Mouse (Mus musculus) adrenal gland, adult 2 months (tissue): Measurements from ENCODE around the gene Col5a2. TPM values are rescaled to one million over a fixed set of nuclear protein-coding genes. Genes with fewer than 3 reads are reported as not detected.
"Not testable (repeated sequence)": the region's sequence is repeated elsewhere in the genome, so short reads cannot be mapped to it uniquely, and the experiment has no call there.

Experiments used
- DNase-seq: peaks from one replicate; pipeline ENCODE4 v3.0.0; 2021
- long read RNA-seq: library from polyadenylated mRNA; stranded (forward); transcript quantifications from one replicate; pipeline ENCODE4 v2.0.0, GENCODE M21; 2021
- polyA plus RNA-seq: library from polyadenylated mRNA; depleted of rRNA; stranded (reverse); fragments of >200 nt; gene quantifications from 2 replicates; pipeline ENCODE4 v1.2.3, GENCODE M21; 2012; rRNA removed
- total RNA-seq, 2 experiments: library from RNA; stranded (reverse); gene quantifications; 2 replicates each; pipeline ENCODE4 v1.2.3; 2021

Gene Col5a2
- total RNA-seq (10 to 100 TPM in 1 of 2 experiments, 1 to 10 TPM in 1; 5.5 to 10.6 TPM), polyA plus RNA-seq (1.3 and 1.6 TPM in 2 replicates)
- long read RNA-seq, full-length matches to known transcripts, result 2 of 7 reads
- long read RNA-seq, partial matches to known transcripts, result 5 of 7 reads
- long read RNA-seq, other reads (novel, unspliced or antisense), result 0 of 7 reads

DNA sequence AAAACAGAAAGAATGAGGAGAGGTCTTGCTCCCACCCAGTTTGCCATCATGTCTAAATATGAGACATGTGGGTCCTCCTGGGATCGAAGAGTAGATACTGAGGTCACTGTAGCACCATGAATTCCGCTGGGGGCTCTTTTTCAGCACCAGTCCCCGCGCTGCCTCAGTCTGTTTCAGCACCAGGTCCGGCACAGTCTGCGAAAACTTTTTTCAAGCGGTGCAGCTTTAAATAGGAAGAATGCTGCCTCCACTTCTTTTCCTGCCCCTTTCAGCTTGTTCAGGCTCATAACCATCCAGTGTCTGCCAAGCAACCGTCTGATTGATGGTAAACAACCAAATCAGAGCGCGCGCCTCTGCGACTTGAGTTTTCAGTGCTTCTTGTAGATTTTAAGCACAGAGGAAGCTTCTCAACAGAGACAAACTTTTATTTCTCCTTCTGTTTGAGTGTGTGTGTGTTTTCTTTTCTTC, at the start of gene Col5a2:
TSS of gene Col5a2 (minus strand) at position 418 of the 468 bp plus-strand sequence.
- peak; percentile 32 for DNase-seq

DNA sequence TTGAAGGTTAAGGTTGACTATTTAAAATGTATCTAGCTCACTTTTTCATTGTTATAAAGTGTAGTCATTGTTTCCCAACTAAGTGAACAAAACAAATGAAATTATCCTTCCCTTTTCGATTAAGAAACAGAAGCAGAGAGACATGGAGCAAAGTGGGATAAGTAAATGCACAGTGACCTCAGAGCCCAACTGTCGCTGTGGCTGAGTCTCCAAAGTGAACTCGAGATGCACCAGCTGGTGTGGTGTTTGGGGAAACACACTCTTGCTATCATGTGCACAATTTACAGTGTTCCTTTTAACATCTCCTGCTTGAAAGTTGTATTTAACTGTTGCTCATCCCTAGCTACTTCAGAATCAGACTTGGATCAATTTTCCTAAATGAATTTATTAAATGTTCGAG, 47.4 kb upstream of the Col5a2 start:
- no peak for DNase-seq

DNA sequence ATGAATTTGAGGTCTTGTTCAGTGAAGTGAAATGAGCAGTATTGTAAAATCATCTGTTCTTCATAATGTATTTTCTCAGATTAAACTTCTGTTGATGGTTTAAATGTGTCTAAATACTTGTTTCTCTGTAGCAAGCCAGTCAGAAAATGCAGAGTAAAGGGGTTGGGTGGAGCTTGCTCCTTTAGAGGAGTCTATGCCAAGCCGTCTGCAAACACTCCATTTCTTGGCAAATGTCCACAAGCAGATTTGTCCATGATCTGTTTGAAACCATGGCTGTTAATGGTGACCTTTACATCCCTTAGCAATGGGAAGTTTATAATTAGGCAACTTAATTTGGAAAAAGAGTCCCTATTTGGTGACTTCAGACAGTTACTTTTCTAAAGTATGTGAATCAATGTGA, 38.8 kb upstream of the Col5a2 start:
- no peak for DNase-seq

DNA sequence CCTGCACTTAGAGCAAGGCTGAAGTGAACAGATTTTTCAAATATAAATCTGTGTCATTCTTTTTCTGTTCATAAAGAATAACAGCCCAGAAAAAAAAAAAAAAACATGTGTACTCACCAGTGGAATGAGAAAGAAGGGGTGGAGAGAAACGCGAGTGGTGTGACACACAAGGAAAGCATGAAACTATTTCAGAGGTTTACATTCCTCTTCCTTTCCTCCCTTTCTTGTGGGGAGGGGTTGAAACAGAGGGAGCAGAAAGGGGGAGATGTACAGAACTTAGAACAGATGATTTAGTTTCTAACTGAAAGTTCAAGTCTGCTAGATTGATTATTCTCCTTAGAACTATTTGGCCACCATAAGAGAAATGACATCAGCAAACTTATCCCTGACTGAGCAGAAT, 38.1 kb upstream of the Col5a2 start:
- DNase-seq, result no peak

DNA sequence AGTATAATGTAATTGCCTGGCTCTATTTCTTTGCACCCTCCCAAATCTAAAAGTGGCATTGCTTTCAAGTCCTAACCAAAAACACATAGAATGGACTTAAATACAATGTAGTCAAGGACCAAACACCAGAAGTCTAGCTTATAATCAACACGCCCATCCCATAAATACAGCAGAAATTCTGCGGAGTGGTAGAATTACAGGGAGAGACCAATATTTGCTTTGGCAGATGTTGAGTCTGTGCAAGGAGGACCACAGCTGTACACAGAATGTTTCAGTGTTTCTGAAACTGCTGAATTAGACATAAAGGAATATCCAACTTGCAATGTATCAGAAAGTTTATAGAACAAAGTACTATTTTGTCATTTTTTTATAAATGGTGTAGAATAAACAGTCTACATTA, 28.4 kb upstream of the Col5a2 start:
- no peak for DNase-seq

DNA sequence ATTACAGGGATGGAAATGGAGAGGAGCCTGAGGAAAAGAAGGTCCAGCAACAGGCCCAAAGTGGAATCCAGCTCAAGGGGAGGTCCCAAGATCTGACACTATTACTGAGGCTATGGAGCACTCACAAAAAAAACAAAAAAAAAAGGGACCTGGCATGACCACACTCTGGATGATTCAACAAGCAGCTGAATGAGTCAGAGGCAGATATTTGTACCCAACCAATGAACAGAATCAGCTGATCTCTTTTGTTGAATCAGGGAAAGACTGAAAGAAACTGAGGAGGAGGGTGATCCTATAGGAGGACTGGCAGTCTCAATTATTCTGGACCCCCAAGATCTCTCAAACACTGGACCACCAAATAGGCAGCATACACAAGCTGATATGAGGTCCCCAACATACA, 24.4 kb upstream of the Col5a2 start:
- not testable (repeated sequence) for DNase-seq

DNA sequence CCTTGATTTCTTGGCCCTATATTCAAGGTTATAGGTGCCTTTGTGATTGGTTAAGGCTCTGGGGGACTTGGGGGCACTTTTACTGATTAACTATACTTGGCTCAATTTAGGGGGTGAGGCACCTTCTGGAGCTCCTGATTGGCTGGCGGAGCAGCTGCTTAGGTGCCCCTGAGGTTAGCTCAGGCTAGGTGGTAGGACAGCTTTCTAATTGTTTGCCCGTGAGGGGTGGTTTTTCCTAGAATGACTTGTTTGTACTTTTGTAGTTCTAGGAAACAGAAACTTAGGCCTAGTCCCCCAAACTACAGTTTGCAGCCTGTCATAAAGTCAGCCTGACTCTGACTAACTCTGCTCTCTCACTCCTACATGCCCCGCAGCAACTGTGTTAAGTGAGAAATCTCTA, 20.5 kb upstream of the Col5a2 start:
- DNase-seq, result no peak

DNA sequence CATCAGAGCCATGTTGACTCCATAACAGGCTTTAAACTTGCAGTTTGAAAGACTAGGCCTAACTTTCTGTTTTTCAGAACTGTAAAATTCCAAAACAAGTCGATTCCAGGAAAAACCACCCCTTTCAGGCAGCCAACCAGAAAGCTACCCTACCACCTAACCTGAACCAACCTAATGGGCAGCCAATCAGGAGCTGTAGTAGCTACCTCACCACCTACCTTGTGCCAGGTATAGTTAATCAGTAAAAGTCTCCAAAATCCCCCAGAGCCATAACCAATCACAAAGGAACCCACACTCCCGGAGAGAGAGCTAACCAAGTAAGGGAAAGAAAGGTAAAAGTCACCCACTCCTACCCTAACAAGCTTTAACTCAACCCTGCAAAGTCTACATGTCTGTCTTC, 18.4 kb upstream of the Col5a2 start:
- DNase-seq, result no peak

DNA sequence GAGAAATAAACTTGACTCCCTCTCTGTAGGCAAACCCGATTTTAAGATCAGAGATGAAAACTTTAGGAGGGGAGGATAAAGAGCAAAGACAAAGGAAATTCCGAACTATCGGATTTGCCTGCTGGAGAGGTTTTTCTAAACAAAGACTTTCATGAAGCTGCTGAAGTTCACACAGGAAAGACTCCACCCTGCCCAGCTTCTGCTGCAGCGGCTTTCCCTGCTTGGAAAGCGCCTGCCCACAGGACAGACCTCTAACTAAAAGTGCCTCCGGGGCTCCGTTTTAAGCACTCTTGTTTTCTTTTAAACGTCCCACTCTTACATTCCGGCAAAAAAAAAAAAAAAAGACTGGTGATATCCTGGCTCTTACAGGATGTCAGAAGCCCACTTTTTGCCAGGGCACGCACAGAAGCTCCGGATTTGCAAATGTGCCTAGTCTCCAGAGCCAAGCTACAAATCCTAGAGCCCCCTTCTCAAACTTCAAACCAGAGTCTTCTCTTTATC, 791 bp downstream of the Col5a2 start:
- DNase-seq, result peak; percentile 5

DNA sequence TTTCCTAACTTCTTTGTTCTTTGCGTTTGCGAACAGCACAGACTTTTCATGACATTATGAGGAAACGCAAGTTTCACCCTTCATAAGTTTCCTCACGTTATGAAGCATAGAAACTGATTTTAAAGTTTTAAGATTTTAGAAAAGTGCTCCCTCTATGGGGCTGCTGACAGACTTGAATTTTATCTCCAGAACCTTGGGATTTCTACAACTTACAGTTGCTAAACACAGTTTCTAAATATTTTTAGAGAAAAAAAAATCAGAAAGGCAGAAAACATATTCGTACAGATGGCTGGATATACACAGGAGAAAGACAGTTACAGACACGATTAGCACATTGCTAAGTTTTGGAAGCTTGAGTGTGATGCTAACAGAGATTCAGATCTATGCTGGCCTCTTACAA, 1.6 kb downstream of the Col5a2 start:
- no peak for DNase-seq

DNA sequence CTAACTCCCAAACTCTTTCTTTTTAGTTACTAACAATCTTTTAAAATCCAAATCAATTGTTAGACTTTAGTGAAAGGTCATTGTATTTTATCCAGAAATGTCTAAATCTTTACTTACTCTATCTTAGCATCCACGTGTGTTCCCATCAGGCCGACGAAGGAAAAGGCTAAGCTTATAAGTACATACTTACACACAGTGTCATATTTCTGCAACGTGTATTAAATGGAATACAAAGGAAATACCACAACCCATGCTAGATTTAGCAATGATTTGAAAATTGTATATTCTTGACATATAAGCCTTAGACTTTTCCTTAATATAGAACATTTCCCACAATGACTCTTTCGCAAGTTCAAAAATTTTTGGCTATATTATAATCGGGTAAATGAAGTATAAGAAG, 2.6 kb downstream of the Col5a2 start:
- no peak for DNase-seq

DNA sequence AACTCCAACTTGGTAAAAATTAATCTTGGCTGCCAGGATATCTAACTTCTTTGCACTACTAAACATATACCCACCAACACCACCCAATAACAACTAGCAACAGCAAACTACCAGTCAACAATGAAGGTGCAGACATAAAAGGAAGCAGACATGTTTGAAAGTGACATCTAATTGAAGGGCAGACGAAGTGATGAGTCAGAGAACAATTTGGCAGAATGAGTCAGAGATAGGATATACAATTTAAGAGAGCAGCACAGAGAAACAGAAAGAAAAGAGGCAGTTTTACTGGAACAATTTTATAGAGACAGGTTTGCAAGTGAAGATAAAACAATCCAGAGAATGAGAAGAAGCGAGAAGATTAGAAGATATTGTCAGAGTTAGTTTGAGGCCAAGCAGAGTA, 8.1 kb downstream of the Col5a2 start:
- DNase-seq, result no peak

DNA sequence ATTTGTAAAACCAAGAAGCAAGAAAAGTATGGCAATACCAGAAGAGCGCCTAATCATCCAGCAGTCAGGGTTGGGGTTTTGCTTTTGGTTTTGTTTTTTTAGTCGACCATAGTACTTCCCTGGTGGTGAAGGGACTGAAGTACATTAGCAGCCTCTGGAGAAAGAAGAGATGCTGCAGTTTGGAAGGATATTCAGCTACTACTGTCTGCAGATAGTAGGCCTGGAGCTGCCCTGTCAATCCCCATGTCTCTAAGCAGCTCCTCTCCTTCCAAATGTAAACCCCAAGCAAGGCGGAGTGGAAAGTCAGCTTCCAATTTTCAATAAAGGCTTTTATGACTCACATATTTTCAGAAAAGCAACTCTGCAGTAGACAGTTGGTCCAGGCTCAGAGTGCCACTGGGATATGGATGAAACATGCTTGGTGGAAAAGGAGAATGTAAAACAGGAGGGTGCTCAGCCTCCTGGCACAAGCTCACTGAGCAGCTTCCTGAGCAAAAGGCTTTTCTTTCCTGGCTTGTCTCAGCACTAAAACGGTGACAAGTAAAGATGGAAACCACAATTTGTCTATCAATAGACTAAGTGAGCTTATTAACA, 10.9 kb downstream of the Col5a2 start:
- no peak for DNase-seq

DNA sequence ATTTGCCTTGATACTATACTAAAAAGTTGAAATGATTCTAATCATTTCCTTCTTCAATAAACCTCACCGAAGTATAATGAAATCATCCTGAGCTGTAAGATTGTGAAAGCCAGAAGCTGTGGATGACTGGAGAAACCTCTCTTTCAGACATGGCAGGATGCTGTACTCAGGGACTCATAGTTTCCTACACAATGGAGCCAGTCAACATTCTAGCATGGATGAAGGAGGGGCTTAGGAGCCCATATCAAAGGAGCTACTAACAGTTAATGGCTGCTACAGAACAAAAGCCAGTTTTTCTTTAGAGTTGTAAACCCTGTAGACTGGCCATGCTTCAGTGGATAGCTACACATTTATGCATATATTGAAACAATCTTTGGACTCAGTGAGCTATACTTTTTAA, 12.6 kb downstream of the Col5a2 start:
- no peak for DNase-seq

DNA sequence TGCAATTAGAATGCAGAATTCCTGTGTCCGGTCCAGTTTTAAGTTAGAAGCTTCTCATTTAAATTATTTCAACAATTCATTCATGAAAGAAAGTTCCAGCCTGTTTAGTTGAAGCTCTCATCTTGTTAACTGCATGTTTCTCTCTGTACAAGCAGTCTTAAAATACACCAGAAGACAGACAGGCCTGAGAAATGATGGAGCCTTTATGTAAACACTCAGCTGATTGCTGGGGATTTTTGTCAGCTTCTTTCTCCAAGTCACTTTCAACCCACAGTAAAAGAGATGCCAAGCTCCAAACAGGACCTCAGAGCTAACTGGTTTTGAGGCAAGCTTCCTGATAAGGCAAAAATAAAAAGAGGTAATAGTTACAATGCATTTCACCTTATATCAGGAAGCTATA, 14.8 kb downstream of the Col5a2 start:
- DNase-seq, result no peak

DNA sequence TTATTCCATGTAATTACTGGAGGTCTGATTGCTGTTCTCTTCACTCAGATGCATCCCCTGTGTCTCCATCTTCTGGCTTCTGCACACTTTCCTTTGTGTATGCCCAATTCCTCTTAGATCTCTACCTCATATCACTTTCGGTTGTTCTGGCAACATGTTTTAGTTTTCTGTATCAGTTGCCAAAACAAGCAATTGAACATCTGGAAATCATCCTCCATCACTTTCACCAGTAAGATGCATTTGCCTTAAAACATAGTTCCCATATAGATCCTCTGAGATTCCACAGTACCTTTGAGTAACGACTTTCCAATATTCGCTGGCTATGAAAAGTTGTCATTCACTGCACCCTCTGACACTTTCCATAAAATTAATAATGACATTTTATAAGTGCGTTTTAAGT, 20.1 kb downstream of the Col5a2 start:
- no peak for DNase-seq

DNA sequence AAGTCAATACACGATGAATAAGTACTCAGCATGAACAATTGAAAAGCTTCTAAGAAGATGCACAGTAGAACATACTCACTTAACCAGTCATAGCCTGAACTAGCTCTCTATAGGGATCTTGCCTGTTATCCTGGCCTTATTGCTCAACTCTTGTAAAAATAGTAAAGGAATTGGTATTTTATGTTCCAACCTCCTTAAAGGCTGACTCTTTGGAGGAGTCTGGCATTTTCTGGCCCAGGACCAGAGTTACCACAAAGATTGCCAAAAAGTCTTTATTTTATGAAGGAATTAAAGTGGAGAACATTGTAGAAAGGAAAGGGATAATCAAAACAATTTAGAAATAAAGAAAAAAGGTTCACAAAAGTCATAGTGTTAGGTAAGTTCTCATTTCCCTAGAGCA, 21.2 kb downstream of the Col5a2 start:
- no peak for DNase-seq

DNA sequence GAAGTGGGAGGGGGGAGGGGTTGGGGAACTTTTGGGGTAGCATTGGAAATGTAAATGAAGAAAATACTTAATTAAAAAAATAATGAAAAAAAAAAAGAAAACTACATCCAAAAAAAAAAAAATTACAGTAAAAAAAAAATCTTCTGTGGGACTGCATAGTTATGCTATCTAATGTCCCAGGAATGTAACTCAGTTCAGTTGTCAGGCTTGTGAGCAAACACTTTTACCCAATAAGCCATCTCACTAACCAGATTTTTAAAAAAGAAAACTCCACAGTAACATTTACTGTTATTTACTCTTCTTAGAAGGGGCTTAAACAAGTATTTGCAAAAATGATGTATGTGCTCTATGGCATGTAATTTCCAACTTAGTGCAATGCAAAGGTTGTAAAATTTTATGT, 24.0 kb downstream of the Col5a2 start:
- no peak for DNase-seq

DNA sequence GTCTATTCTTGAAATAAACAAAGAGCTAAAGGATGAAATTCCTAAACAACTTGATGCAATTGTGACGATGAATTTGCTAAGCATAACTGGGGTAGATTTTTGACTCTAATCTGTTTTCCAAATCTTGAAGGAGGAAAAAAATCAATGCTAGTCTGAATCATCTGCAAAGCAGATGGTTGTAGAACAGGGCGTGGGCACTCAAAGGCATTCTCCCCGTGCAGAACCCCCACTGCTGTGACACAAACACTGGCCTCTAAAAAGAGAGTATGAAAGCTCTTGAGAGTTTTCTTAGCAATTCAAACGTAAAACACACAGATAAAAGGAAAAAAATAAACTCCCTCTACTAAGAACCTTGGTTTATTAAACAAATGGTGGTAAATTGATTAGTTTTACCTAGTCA, 30.3 kb downstream of the Col5a2 start:
- DNase-seq, result no peak

DNA sequence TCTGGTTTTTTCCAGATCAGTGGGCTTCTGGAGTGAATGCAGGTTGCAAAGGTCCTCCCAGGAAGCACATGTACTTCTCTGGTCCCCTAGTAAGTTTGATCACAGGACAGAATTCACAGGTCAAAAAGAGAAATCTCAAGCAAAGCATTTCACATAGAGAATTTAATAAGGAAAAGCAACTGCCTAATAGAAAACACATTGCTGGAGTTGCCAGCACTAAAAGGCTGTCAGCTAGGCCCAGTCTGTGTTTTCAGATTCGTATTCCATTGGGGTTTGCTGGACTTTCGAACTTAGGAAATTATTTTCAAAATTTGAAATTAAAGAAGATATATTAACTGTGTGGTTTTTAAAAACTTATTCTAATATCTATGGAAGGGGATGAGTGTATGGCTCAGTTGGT, 42.3 kb downstream of the Col5a2 start:
- DNase-seq, result no peak

DNA sequence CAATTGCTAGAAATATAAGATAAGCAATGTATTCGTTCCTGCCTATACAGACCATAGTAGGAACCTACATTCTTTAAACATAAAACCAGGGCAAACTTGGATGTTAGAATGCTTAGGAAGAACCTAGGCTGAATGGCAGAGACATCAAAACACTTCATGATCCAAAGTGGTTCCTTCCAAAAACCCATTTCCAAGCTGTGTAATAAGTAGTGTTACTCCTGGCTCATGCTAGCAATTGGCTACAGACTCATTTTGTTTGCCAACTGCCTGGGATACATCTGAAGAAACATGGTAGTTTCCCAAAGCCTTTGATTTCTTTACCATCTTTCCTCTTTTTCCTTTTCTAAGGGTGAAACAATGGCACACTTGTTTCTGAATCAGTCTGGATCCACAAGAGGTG, 47.3 kb downstream of the Col5a2 start:
- DNase-seq, result no peak

DNA sequence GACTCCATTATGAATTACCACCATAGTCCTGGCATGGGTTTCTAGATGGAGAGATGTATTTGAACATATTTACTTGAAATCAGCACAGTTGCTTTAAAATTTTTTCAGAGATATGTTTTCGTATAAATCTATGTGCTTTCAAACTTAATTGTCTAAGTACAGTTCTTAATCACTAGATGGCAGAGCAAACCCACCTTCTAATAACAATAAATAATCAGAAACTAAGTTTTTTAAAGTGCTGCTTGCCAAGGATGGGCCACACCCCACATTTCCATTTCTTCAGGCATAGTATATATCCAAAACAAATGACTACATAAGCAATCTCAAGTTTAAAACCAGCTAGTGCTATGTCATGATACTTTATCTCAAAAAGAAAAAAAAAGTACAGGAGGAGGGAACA, 54.2 kb downstream of the Col5a2 start:
- DNase-seq, result no peak

DNA sequence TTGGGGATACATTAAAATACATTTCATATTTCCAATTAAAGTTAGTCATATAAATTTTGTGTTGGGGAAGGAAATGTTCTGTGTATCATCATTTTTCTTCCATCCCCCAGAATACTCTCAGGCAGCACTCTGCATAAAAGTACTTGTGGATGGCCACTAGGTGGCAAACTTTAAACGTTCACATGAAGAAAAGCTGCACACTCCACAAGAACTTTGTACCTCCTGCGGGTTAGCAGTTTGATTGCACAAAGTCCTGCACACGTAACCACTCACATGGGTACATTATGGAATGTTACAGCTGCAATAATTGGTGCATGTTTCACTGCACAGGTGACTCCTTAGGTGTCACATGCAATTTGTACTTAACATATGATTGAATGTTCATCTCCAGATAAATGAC, 71.2 kb downstream of the Col5a2 start:
- peak; percentile 15 for DNase-seq

DNA sequence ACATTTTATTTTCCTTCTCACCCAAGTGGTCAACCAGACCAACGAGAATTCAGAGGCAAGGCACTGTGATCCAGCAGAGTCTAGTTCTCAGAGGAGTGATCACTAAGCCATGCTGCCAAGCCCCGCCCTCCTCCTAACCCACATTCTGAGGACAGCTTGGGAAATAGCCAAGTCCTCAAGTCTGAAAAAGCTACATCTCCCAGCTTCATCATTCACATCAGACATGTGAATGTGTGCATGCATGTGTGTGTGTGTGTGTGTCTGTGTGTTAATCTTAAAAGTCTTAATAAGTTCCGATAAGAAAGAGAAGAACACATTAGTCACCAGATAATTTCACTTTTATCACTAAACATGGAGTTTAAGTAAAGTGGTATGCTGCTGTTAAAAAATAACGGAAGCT, 72.6 kb downstream of the Col5a2 start:
- peak; percentile 51 for DNase-seq
